Mouse (Mus musculus) C2C12 (cell line): ENCODE measurements around the gene Wscd1. TPM values are rescaled to one million over a fixed set of nuclear protein-coding genes. Genes with fewer than 3 reads are reported as not detected.

ENCODE experiments used
- H3K27me3 ChIP-seq: one replicate; pipeline ENCODE4 v1.6.1; 2011; ENCODE audit not compliant: control insufficient read depth, insufficient read depth, insufficient read length
- H3K36me3 ChIP-seq: one replicate; pipeline ENCODE4 v1.6.1; 2011; ENCODE audit not compliant: control insufficient read depth, insufficient read depth
- H3K4me3 ChIP-seq: one replicate; pipeline ENCODE4 v1.5.1; 2011; ENCODE audit warnings: mild to moderate bottlenecking, control low read depth; ENCODE audit not compliant: poor library complexity, insufficient read depth, severe bottlenecking
- H3K79me2 ChIP-seq: one replicate; pipeline ENCODE4 v1.6.1; 2011; ENCODE audit not compliant: control insufficient read depth, insufficient read depth
- H3K79me3 ChIP-seq: one replicate; pipeline ENCODE4 v1.6.1; 2011; ENCODE audit warnings: low read depth, control low read depth
- H3ac ChIP-seq: one replicate; pipeline ENCODE3; 2011; ENCODE audit warnings: low read depth; ENCODE audit not compliant: control insufficient read depth, insufficient read length
- CEBPB ChIP-seq: IDR thresholded peaks from one replicate; pipeline ENCODE4 v1.6.1; 2011; ENCODE audit warnings: low read depth, mild to moderate bottlenecking, control low read depth, moderate library complexity
- CTCF ChIP-seq: IDR thresholded peaks from one replicate; pipeline ENCODE4 v1.5.1; 2011; ENCODE audit not compliant: control insufficient read depth, insufficient read depth, insufficient read length
- FOSL1 ChIP-seq: IDR thresholded peaks from one replicate; pipeline ENCODE4 v1.8.0; 2011; ENCODE audit warnings: mild to moderate bottlenecking, low read length; ENCODE audit not compliant: poor library complexity, insufficient read depth, severe bottlenecking
- MAX ChIP-seq: IDR thresholded peaks from one replicate; pipeline ENCODE4 v1.6.1; 2011; ENCODE audit warnings: mild to moderate bottlenecking, control low read depth
- MYOD1 ChIP-seq: IDR thresholded peaks from one replicate; pipeline ENCODE4 v1.6.1; 2011; ENCODE audit warnings: low read depth; ENCODE audit not compliant: control insufficient read depth, insufficient read length
- MYOG ChIP-seq: IDR thresholded peaks from one replicate; pipeline ENCODE4 v1.6.1; 2011; ENCODE audit not compliant: control insufficient read depth, insufficient read length; ENCODE audit errors: extremely low read depth
- USF1 ChIP-seq: IDR thresholded peaks from one replicate; pipeline ENCODE4 v1.6.1; 2011; ENCODE audit warnings: low read depth, mild to moderate bottlenecking, control low read depth, moderate library complexity
- polyA plus RNA-seq: library from polyadenylated mRNA; unstranded; fragments of >200 nt; fragmentation: generic; extraction: Trizol; gene quantifications from one replicate; pipeline ENCODE4 v1.2.1, GENCODE M21; 2012; ENCODE audit warnings: missing spikeins

The Wscd1 gene
- polyA plus RNA-seq, 1 experiment, result not detected

- TF ChIP-seq USF1 (no peak), FOSL1 (no peak), CEBPB (no peak), MYOG (no peak), MAX (no peak), MYOD1 (no peak), CTCF (no peak)
- H3K36me3 ChIP-seq, result no peaks in the 10 kb centered on the region
- no peak overlapping the region for H3K4me3 ChIP-seq
- H3K79me3 ChIP-seq, result no peaks in the 10 kb centered on the region
- no peak overlapping the region for H3ac ChIP-seq
- peaks cover 1% of the 10 kb centered on the region for H3K27me3 ChIP-seq
- no peaks in the 10 kb centered on the region for H3K79me2 ChIP-seq
Measured at GRCm38 (mm10) chr11:71770479-71770878, 20.8 kb downstream of the Wscd1 start.

- H3K36me3 ChIP-seq, result no peaks in the 10 kb centered on the region
- H3K79me3 ChIP-seq, result no peaks in the 10 kb centered on the region
- no peak for TF ChIP-seq CTCF
- no peak for TF ChIP-seq FOSL1
- TF ChIP-seq USF1, result no peak
- no peak for TF ChIP-seq MAX
- TF ChIP-seq CEBPB, result no peak
- no peak for TF ChIP-seq MYOG
- TF ChIP-seq MYOD1, result no peak
- H3K79me2 ChIP-seq, result no peaks in the 10 kb centered on the region
- no peak overlapping the region for H3K4me3 ChIP-seq
- H3ac ChIP-seq, result no peak overlapping the region
- no peaks in the 10 kb centered on the region for H3K27me3 ChIP-seq
Measured at GRCm38 (mm10) chr11:71771074-71771473, 21.4 kb downstream of the Wscd1 start.

GRCm38 (mm10) chr11:71772056-71772455 is 22.3 kb downstream of the Wscd1 start:
- Histone ChIP-seq H3K36me3 (no peaks in the 10 kb centered on the region), H3K27me3 (no peaks in the 10 kb centered on the region), H3K79me2 (no peaks in the 10 kb centered on the region), H3K79me3 (no peaks in the 10 kb centered on the region), H3K4me3 (no peak overlapping the region), H3ac (no peak overlapping the region)
- TF ChIP-seq CTCF (no peak), MYOD1 (no peak), FOSL1 (no peak)

- Histone ChIP-seq H3K79me2 (no peaks in the 10 kb centered on the region), H3K36me3 (no peaks in the 10 kb centered on the region), H3K27me3 (no peaks in the 10 kb centered on the region), H3K4me3 (no peak overlapping the region), H3K79me3 (no peaks in the 10 kb centered on the region), H3ac (no peak overlapping the region)
- no peak for TF ChIP-seq MAX
- no peak for TF ChIP-seq MYOD1
- no peak for TF ChIP-seq CTCF
- no peak for TF ChIP-seq FOSL1
- no peak for TF ChIP-seq CEBPB
- no peak for TF ChIP-seq MYOG
- TF ChIP-seq USF1, result no peak
Measured at GRCm38 (mm10) chr11:71772802-71773201, 23.1 kb downstream of the Wscd1 start.

- Histone ChIP-seq H3K4me3 (no peak overlapping the region), H3K36me3 (no peaks in the 10 kb centered on the region), H3ac (no peak overlapping the region), H3K27me3 (no peaks in the 10 kb centered on the region), H3K79me3 (no peaks in the 10 kb centered on the region), H3K79me2 (no peaks in the 10 kb centered on the region)
- TF ChIP-seq MYOG (no peak), CTCF (no peak), CEBPB (no peak), MAX (no peak), USF1 (no peak), FOSL1 (no peak), MYOD1 (no peak)
Measured at GRCm38 (mm10) chr11:71773986-71774767, 24.5 kb downstream of the Wscd1 start.
